In the genomic region with DNA sequence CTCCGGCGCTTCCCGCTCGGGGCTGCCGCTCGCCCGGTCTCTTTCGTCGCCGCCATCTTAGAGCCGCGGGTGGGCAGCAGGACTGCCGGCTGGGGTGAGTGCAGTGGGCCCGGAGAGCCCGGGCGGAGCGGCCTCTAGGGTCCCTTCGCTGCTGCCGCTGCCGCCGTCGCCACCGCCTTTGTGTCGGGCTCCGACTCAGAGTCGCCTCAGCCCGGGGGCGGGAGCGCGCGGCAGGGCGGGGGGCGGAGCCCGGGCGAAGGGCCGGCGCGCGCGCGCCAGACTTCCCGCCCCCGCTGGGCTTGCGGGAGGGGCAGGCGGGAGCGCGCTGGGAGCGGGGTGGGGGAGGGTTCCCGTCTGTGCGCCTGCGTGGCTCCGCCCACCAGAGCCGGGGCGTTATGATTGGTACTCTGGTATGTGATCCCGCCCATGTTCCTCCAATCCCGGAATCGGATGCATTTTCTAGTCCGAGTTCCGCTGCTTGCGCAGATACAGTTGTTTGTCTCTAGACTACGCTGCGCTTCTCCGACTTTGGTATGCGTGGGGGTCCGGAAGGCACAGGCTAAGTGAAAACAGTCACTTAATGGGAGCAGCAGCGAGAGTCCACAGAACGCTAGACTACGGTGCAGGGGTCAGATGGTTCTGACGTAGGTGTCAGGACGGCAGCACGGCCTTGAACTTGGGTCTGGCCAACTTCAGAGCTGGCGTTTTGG, we compare ENCODE assay signal across 8 mouse cellular contexts. TPM values are rescaled to one million over a fixed set of nuclear protein-coding genes. Genes with fewer than 3 reads are reported as not detected.
DNase-seq lines count a peak whose midpoint lies in the region; ATAC-seq lines count a peak whose summit lies in the region.

No protein-coding gene starts in this region.

- H3K36me3 ChIP-seq in intestine, embryonic 15.5 days: peaks cover 14% of the 10 kb centered on the region

- peak overlapping the region; percentile 91 for H3K4me3 ChIP-seq in intestine, embryonic 15.5 days (replicated peaks)

- H3K9ac ChIP-seq in intestine, embryonic 15.5 days: peak overlapping the region; percentile 100

- no peaks in the 10 kb centered on the region for H3K27me3 ChIP-seq in intestine, embryonic 15.5 days (replicated peaks)

- peak; percentile 90 for ATAC-seq in intestine, embryonic 15.5 days
- peak; percentile 80 for ATAC-seq in megakaryocyte-erythroid progenitor cell, adult 5-6 weeks (replicated peaks; ENCODE audit: low FRiP score, low TSS enrichment, poor library complexity, severe bottlenecking)

- intact Hi-C loops in gastrocnemius, postnatal 36 days (cut with DNase I): loop anchor here (2.0 kb wide), 1 partner anchor 31 kb away; the partner anchor contains the start of gene Zfp335
- intact Hi-C loops in left cerebral cortex, postnatal 14 days (cut with DNase I): loop anchor here (5.0 kb wide), 1 partner anchor 47 kb away; the partner anchor contains the start of genes Ctsa and Neurl2

- H3K4me1 ChIP-seq in intestine, embryonic 15.5 days (replicated peaks): peaks cover 13% of the 10 kb centered on the region

- WGBS in intestine, embryonic 15.5 days: under 1% methylated on average over 69 of the region's 72 CpGs

- peak overlapping the region; percentile 100 for H3K27ac ChIP-seq in intestine, embryonic 15.5 days

- peak; percentile 92 for DNase-seq in adrenal gland, adult 8-10 months
- peak; percentile 94 for DNase-seq in embryo, embryonic 11.5 days (ENCODE audit: low read depth, low spot score)
- peak; percentile 89 to 92 for DNase-seq in gastrocnemius, postnatal 36 days
- peak; percentile 94 to 97 for DNase-seq in left cerebral cortex, postnatal 14 days (ENCODE audit: low spot score in 2 of 2)
- peak; percentile 94 for DNase-seq in right cerebral cortex, postnatal 14 days
- DNase-seq in urinary bladder, postnatal 25 days (ENCODE audit: low spot score): peak; percentile 89

- H3K9me3 ChIP-seq in intestine, embryonic 15.5 days: no peaks in the 10 kb centered on the region

- H3K4me2 ChIP-seq in intestine, embryonic 15.5 days (replicated peaks): peak overlapping the region; percentile 83

RNA-seq across cellular contexts. Expression of gene Pcif1, which starts 0.6 kb away (rescaled TPM):
- total RNA-seq in adrenal gland, adult 8-10 months (2022): 10 to 100 TPM; 49.4 to 74.0 (median 65.6) TPM
- total RNA-seq in gastrocnemius, postnatal 36 days (2021): 10 to 100 TPM; 23.8 to 26.9 TPM
- 63.6 and 65.5 TPM in 2 replicates for polyA plus RNA-seq in intestine, embryonic 15.5 days (2015; fragmentation: Nextera tagmentation; extraction: Ambion mirVana)
- total RNA-seq in left cerebral cortex, postnatal 14 days (2021): 10 to 100 TPM; 38.7 to 41.4 TPM
- 59.0 and 61.7 TPM in 2 replicates for total RNA-seq in megakaryocyte-erythroid progenitor cell, adult 5-6 weeks (2014; fragmentation: Nextera tagmentation)
- total RNA-seq in megakaryocyte-erythroid progenitor cell, adult 5-6 weeks (2017): 13.2 and 16.3 TPM in 2 replicates

RNA-seq across cellular contexts. Expression of gene Pltp, which starts 22.2 kb away (rescaled TPM):
- 10 to 100 TPM; 26.0 to 57.3 (median 35.5) TPM for total RNA-seq in adrenal gland, adult 8-10 months (2022)
- total RNA-seq in gastrocnemius, postnatal 36 days (2021): 10 to 100 TPM; 15.3 to 15.7 TPM
- 28.7 and 29.5 TPM in 2 replicates for polyA plus RNA-seq in intestine, embryonic 15.5 days (2015; fragmentation: Nextera tagmentation; extraction: Ambion mirVana)
- total RNA-seq in left cerebral cortex, postnatal 14 days (2021): 10 to 100 TPM; 86.5 to 92.3 TPM
- not detected in 2 replicates for total RNA-seq in megakaryocyte-erythroid progenitor cell, adult 5-6 weeks (2014; fragmentation: Nextera tagmentation)
- not detected in 2 replicates for total RNA-seq in megakaryocyte-erythroid progenitor cell, adult 5-6 weeks (2017)

RNA-seq across cellular contexts. Expression of gene Zfp335, which starts 31.8 kb away (rescaled TPM):
- total RNA-seq in adrenal gland, adult 8-10 months (2022): 10 to 100 TPM; 17.3 to 26.7 (median 20.3) TPM
- total RNA-seq in gastrocnemius, postnatal 36 days (2021): 1 to 10 TPM; 8.8 to 9.3 TPM
- polyA plus RNA-seq in intestine, embryonic 15.5 days (2015; fragmentation: Nextera tagmentation; extraction: Ambion mirVana): 10.7 and 11.3 TPM in 2 replicates
- total RNA-seq in left cerebral cortex, postnatal 14 days (2021): 10 to 100 TPM; 24.1 to 25.4 TPM
- total RNA-seq in megakaryocyte-erythroid progenitor cell, adult 5-6 weeks (2014; fragmentation: Nextera tagmentation): 23.5 and 27.2 TPM in 2 replicates
- 5.8 and 8.6 TPM in 2 replicates for total RNA-seq in megakaryocyte-erythroid progenitor cell, adult 5-6 weeks (2017)

RNA-seq across cellular contexts. Expression of gene Neurl2, which starts 46.5 kb away (rescaled TPM):
- 1 to 10 TPM in 3 of 4 experiments, under 1 TPM in 1; 0.90 to 4.9 (median 3.1) TPM for total RNA-seq in adrenal gland, adult 8-10 months (2022)
- total RNA-seq in gastrocnemius, postnatal 36 days (2021): 10 to 100 TPM; 35.8 to 36.3 TPM
- 6.8 and 7.4 TPM in 2 replicates for polyA plus RNA-seq in intestine, embryonic 15.5 days (2015; fragmentation: Nextera tagmentation; extraction: Ambion mirVana)
- 1 to 10 TPM; 3.6 to 4.5 TPM for total RNA-seq in left cerebral cortex, postnatal 14 days (2021)
- 0.26 and 1.8 TPM in 2 replicates for total RNA-seq in megakaryocyte-erythroid progenitor cell, adult 5-6 weeks (2014; fragmentation: Nextera tagmentation)
- 2.3 TPM in 1 of 2 replicates, not detected in the other for total RNA-seq in megakaryocyte-erythroid progenitor cell, adult 5-6 weeks (2017)

RNA-seq across cellular contexts. Expression of gene Ctsa, which starts 47.0 kb away (rescaled TPM):
- 100 to 1,000 TPM; 103 to 166 (median 137) TPM for total RNA-seq in adrenal gland, adult 8-10 months (2022)
- 10 to 100 TPM; 45.6 to 49.4 TPM for total RNA-seq in gastrocnemius, postnatal 36 days (2021)
- 266 and 277 TPM in 2 replicates for polyA plus RNA-seq in intestine, embryonic 15.5 days (2015; fragmentation: Nextera tagmentation; extraction: Ambion mirVana)
- 10 to 100 TPM; 88.4 to 91.6 TPM for total RNA-seq in left cerebral cortex, postnatal 14 days (2021)
- 63.5 and 87.0 TPM in 2 replicates for total RNA-seq in megakaryocyte-erythroid progenitor cell, adult 5-6 weeks (2014; fragmentation: Nextera tagmentation)
- total RNA-seq in megakaryocyte-erythroid progenitor cell, adult 5-6 weeks (2017): 40.0 and 58.0 TPM in 2 replicates

Comparison
In these comparisons a context has a peak if more than half of its experiments do, and no peak if none do; other contexts are left out.
1. Peak in every context shown above with its lines: DNase-seq, ATAC-seq, H3K4me3 ChIP-seq and H3K27ac ChIP-seq.
2. RNA of gene Pltp, which starts 22.2 kb away (total RNA-seq): 86.5 to 92.3 TPM in left cerebral cortex, postnatal 14 days, 26.0 to 57.3 TPM in adrenal gland, adult 8-10 months and 15.3 to 15.7 TPM in gastrocnemius, postnatal 36 days; not detected in megakaryocyte-erythroid progenitor cell, adult 5-6 weeks; every median in the first group is over 10 times any median in the second.